Mouse (Mus musculus): ENCODE results near the gene Coro6. TPM values are rescaled to one million over a fixed set of nuclear protein-coding genes. Genes with fewer than 3 reads are reported as not detected.

Gene Coro6
- polyA plus RNA-seq, 1 experiment from 2014 or later: 0.05 TPM

DNA sequence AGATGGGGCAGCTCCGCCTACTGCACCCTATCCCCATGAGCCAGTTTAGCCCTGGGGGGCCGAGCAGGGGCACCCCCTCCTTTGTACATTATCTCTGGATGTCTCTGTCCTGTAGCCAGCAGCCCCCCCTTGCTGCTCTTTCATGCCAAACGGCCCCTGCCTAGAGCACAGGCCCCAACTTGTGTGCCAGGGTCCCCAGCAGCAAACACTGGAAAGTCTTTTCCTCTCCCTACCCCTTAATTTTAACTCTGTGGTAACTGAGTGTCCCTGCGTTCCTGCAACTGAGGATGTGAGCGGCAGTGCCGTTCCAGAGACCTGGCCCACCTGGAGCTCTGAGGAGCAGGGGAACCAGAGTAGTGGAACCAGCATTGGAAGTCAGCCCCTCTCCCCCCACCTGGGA, 44.7 kb downstream of the Coro6 start:
- H3K4me3 ChIP-seq: no peak overlapping the region
- no peak overlapping the region for H3K9ac ChIP-seq
- no peaks in the 10 kb centered on the region for H3K27me3 ChIP-seq
- no peak for ATAC-seq
- peaks cover 9% of the 10 kb centered on the region for H3K4me1 ChIP-seq
- H3K36me3 ChIP-seq (ENCODE audit: poor library complexity, severe bottlenecking): peaks cover 65% of the 10 kb centered on the region
- no peaks in the 10 kb centered on the region for H3K9me3 ChIP-seq (replicated peaks)
- H3K4me2 ChIP-seq: no peak overlapping the region
- H3K27ac ChIP-seq: no peak overlapping the region
- 84% methylated on average over 6 of the region's 6 CpGs for WGBS

- H3K36me3 ChIP-seq (ENCODE audit: poor library complexity, severe bottlenecking): peaks cover 60% of the 10 kb centered on the region
- peak overlapping the region; percentile 14; the same call in 1 of the 2 replicates for H3K27ac ChIP-seq
- 76% methylated on average over 4 of the region's 4 CpGs for WGBS
- no peak overlapping the region for H3K4me3 ChIP-seq
- H3K9ac ChIP-seq: no peak overlapping the region
- no peaks in the 10 kb centered on the region for H3K9me3 ChIP-seq (replicated peaks)
- peaks cover 13% of the 10 kb centered on the region for H3K4me1 ChIP-seq
- no peaks in the 10 kb centered on the region for H3K27me3 ChIP-seq
- no peak overlapping the region for H3K4me2 ChIP-seq
- ATAC-seq: peak; percentile 12
Measured at GRCm38 (mm10) chr11:77507426-77507825, 45.2 kb downstream of the Coro6 start.

DNA sequence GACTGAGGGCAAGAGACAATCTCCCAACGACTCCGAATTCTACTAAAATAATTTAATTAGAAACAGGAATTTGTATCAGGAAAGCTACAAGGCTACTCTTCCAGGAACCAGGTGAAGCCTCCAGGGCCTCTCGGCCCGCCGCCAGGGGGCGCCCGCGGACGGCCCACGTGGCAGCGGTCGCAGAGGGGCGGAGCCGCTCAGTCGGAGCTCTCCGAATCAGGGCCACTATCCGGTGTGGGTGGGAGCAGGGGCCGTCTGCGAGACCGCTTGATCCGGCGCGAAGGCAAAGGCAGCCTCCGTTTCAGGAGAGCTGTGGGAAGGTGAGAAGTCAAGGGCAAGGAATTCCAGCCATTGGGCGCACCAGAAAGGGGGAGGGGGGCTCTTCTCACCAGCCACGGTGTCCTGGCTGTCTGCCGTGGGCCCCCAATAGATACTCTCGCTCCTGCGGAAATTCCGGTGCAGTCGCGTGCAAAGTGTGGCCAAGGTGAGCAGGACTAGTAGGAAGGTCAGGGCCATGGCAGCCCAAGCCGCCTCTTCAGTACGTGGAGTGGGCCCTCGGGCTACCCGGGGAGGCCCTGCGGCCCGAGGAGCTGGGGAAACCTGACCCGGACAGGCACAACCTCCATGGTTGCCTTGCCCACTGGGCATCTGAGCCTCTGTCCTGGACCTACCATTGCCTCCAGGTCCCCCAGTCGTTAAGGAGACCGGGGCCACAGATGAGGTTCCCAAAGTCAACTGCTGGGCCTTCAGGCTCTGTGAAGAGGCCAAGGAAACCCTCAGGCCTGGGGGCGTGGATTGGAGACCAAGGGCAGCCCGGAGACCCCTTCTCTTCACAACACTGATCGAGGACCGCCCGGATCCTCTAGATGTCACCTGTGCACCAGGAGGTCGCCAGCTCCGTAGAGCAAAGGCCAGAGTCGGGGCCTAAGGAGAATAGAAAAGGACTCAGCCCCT, 46.1 kb downstream of the Coro6 start:
- Histone ChIP-seq H3K27ac (no peak overlapping the region), H3K4me2 (peak overlapping the region; percentile 67), H3K4me3 (peak overlapping the region; percentile 34), H3K4me1 (peaks cover 17% of the 10 kb centered on the region), H3K9me3 (replicated peaks) (no peaks in the 10 kb centered on the region), H3K36me3 (ENCODE audit: poor library complexity, severe bottlenecking) (peaks cover 51% of the 10 kb centered on the region), H3K27me3 (no peaks in the 10 kb centered on the region), H3K9ac (peak overlapping the region; percentile 61)
- peak; percentile 70 for ATAC-seq
- 20% methylated on average over 49 of the region's 49 CpGs for WGBS

GRCm38 (mm10) chr11:77511336-77511735, 49.1 kb downstream of the Coro6 start:
- Histone ChIP-seq H3K4me1 (peaks cover 47% of the 10 kb centered on the region), H3K27ac (no peak overlapping the region), H3K9ac (no peak overlapping the region), H3K4me2 (no peak overlapping the region), H3K4me3 (no peak overlapping the region), H3K36me3 (ENCODE audit: poor library complexity, severe bottlenecking) (peaks cover 21% of the 10 kb centered on the region), H3K9me3 (replicated peaks) (no peaks in the 10 kb centered on the region), H3K27me3 (peaks cover 19% of the 10 kb centered on the region)
- no peak for ATAC-seq
- 86% methylated on average over 5 of the region's 5 CpGs for WGBS

DNA sequence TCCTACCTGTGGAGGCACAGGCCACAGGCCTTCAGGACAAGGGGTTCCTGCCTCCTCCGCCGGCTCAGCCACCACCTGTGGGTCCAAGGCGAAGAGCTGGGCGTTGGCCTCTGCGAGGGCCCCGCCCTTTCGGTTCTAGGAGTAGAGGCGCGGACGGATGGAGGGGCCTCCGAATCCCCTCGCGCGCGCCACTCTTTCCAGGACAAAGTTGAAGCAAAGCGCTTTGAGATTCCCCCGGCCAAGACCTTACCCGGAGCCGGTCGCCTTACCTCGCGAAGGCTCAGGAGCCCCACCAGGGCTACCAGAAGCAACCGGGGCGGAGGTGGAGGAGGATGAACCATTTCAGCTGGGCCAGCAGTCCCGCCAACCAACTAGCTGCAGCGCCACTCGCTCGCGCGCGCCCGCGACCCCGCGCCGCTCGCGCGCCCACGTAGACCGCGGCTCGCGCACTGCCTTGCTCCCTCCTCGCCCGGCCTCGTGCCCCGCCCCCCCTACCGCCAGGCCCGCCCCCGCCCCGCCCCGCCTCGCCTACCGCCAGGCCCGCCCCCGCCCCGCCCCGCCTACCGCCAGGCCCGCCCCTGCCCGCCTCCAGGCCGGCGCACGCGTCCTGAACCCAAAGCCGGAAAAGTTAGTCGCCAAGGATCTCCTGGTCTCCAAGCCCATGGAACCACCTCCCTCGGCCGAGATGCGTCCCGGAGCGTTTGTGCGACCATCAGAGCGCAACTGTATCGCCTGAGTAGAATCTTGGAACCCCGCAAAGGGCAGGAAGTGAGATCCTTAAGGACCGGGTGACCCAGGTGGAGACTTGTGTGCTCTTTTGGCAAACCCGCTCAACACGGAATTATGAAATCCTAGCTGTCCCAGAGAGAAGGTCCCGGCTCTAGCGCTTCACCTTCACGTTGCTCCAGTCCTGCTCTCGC, 50.9 kb downstream of the Coro6 start:
- H3K27ac ChIP-seq: no peak overlapping the region
- no peaks in the 10 kb centered on the region for H3K9me3 ChIP-seq (replicated peaks)
- H3K4me2 ChIP-seq: peak overlapping the region; percentile 95
- under 1% methylated on average over 47 of the region's 84 CpGs for WGBS
- H3K4me3 ChIP-seq: peak overlapping the region; percentile 56
- H3K27me3 ChIP-seq: peaks cover 29% of the 10 kb centered on the region
- H3K36me3 ChIP-seq (ENCODE audit: poor library complexity, severe bottlenecking): peaks cover 6% of the 10 kb centered on the region; the same call in 1 of the 2 replicates
- H3K4me1 ChIP-seq: peaks cover 46% of the 10 kb centered on the region
- peak overlapping the region; percentile 68 for H3K9ac ChIP-seq
- ATAC-seq: peak; percentile 68

DNA sequence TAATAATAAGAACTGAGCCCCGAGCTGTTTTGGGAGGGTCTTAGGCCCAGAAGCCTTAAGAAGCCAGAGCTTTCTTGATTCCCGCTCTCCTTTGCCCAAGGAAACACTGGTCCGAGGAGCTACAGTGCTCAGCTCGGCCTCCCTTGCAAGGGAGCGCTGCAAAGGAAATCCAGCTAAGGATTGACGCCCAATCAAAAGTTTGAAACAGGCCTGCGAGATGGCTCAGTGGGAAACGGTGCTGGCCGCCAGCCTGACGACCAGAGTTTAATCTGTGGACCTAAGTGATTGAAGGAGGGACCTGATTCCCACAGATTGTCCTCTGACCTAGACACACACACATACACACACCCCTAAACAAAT, 51.6 kb downstream of the Coro6 start:
- Histone ChIP-seq H3K9me3 (replicated peaks) (no peaks in the 10 kb centered on the region), H3K4me3 (peak overlapping the region; percentile 56), H3K4me2 (peak overlapping the region; percentile 95), H3K27me3 (peaks cover 29% of the 10 kb centered on the region), H3K27ac (no peak overlapping the region), H3K9ac (peak overlapping the region; percentile 43; the same call in 1 of the 2 replicates), H3K4me1 (peaks cover 41% of the 10 kb centered on the region), H3K36me3 (ENCODE audit: poor library complexity, severe bottlenecking) (peaks cover 1% of the 10 kb centered on the region; the same call in 1 of the 2 replicates)
- no peak for ATAC-seq
- 10% methylated on average over 10 of the region's 10 CpGs for WGBS

GRCm38 (mm10) chr11:77514281-77514831, 52.1 kb downstream of the Coro6 start:
- peak overlapping the region; percentile 66 for H3K9ac ChIP-seq
- WGBS: 4% methylated on average over 19 of the region's 19 CpGs
- H3K27ac ChIP-seq: no peak overlapping the region; the same call in 1 of the 2 replicates
- peak overlapping the region; percentile 50 for H3K4me3 ChIP-seq
- no peak for ATAC-seq
- peaks cover 29% of the 10 kb centered on the region for H3K27me3 ChIP-seq
- H3K4me2 ChIP-seq: peak overlapping the region; percentile 95
- peaks cover 41% of the 10 kb centered on the region for H3K4me1 ChIP-seq
- no peaks in the 10 kb centered on the region for H3K36me3 ChIP-seq (ENCODE audit: poor library complexity, severe bottlenecking)
- no peaks in the 10 kb centered on the region for H3K9me3 ChIP-seq (replicated peaks)

- Histone ChIP-seq H3K9me3 (replicated peaks) (no peaks in the 10 kb centered on the region), H3K9ac (peak within 1 kb of the TSS; percentile 66), H3K36me3 (ENCODE audit: poor library complexity, severe bottlenecking) (no peaks in the 10 kb centered on the region), H3K27me3 (peaks cover 29% of the 10 kb centered on the region), H3K4me2 (peak within 1 kb of the TSS; percentile 95), H3K4me3 (peak within 1 kb of the TSS; percentile 56), H3K4me1 (peaks cover 48% of the 10 kb centered on the region), H3K27ac (no peak within 1 kb of the TSS; the same call in 1 of the 2 replicates)
- 0% methylated on average over 68 of the region's 72 CpGs for WGBS
- peak; percentile 56 for ATAC-seq
Measured at GRCm38 (mm10) chr11:77514832-77515636, 52.8 kb downstream of the Coro6 start, which contains the start of gene Abhd15. Abhd15 (plus strand) TSS chr11:77515121.

DNA sequence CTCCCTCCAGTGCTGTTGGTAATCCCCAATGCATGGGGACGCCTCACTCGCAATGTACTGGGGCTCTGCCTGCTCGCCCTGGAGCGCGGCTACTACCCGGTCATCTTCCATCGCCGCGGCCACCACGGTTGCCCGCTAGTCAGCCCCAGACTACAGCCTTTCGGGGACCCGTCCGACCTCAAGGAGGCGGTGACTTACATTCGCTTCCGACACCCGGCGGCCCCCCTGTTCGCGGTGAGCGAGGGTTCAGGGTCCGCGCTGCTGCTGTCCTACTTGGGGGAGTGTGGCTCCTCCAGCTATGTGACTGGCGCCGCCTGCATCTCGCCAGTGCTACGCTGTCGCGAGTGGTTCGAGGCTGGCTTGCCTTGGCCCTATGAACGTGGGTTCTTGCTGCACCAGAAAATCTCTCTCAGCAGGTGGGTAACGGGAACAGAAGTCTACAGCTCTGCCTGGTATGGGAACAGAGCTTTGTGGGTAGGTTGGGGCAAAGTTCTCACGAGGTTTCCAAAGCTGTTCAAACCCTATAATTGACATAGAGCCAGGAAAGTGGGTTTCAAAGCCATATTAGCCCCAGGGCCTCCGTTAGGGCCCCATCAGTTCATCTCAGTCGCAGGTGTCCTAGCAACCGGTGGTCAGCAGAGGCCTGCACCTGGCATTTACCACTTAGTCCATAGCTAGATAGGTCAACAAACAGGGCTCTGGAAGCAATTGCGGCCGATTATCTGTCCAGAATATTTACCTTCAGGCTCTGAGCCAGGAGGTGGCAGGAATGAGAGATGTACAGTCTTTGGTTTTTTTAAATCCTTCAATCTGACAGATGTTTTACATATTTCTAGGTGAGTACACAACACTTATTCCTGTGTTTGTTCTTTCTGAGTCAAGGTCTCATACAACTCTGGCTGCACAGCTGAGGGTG, 53.7 kb downstream of the Coro6 start, which contains the start of gene Trp53i13:
Gene Trp53i13, minus strand, starts transcription at position 344 of the 916 bp plus-strand sequence.
- ATAC-seq: peak; percentile 22; the same call in 1 of the 2 replicates
- H3K4me3 ChIP-seq: peak within 1 kb of the TSS; percentile 50
- H3K9ac ChIP-seq: peak within 1 kb of the TSS; percentile 66
- WGBS: 7% methylated on average over 39 of the region's 39 CpGs
- H3K4me2 ChIP-seq: peak within 1 kb of the TSS; percentile 95
- H3K9me3 ChIP-seq (replicated peaks): no peaks in the 10 kb centered on the region
- peaks cover 57% of the 10 kb centered on the region for H3K4me1 ChIP-seq
- peaks cover 29% of the 10 kb centered on the region for H3K27me3 ChIP-seq
- no peaks in the 10 kb centered on the region for H3K36me3 ChIP-seq (ENCODE audit: poor library complexity, severe bottlenecking)
- no peak within 1 kb of the TSS for H3K27ac ChIP-seq

Data from forebrain, embryonic 13.5 days (tissue).